Mouse (Mus musculus) gastrocnemius, postnatal 10 days (tissue): Measurements from ENCODE around the gene Rpp25. TPM values are rescaled to one million over a fixed set of nuclear protein-coding genes. Genes with fewer than 3 reads are reported as not detected.

Experiments used
- DNase-seq: peaks from one replicate; pipeline ENCODE4 v3.0.0; 2021; ENCODE audit warnings: mixed read lengths
- total RNA-seq, 2 experiments: library from RNA; stranded (reverse); gene quantifications; 2 replicates each; pipeline ENCODE4 v1.2.3; 2021

Rpp25 gene
- total RNA-seq, 2 experiments from 2014 or later, result not detected

- DNase-seq, result peak; percentile 98
Observed at GRCm38 (mm10) chr9:57521056-57521911, 17.5 kb downstream of the Rpp25 start, which contains the start of gene Cox5a. TSS of gene Cox5a (plus strand) at chr9:57521274.

GRCm38 (mm10) chr9:57522114-57522860 lies 18.5 kb downstream of the Rpp25 start:
- no peak for DNase-seq

DNA sequence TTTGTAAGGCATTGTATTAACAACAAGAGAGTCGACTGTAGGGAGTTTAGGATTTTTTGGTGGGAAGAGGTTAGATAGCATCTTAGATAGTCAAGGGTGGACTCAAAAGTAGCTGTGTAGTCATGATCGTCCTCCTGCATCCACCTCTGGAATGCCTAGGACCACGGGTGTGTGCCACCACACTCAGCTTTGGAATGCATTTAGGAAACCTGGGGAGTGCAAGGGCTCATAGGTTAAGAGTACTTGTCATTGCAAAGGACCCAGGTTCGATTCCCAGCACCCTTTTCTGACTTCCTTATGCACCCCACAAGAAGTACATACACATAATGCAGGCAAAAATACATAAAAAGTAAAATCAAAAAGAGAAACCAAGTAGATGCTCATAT lies 19.0 kb downstream of the Rpp25 start:
- no peak for DNase-seq

GRCm38 (mm10) chr9:57523754-57524153 lies 19.9 kb downstream of the Rpp25 start:
- DNase-seq, result no peak

- DNase-seq, result no peak
Observed at GRCm38 (mm10) chr9:57524439-57524838, 20.6 kb downstream of the Rpp25 start.

- DNase-seq, result no peak
Observed at GRCm38 (mm10) chr9:57525516-57525915, 21.7 kb downstream of the Rpp25 start.

GRCm38 (mm10) chr9:57526435-57526834 lies 22.6 kb downstream of the Rpp25 start:
- DNase-seq, result no peak

DNA sequence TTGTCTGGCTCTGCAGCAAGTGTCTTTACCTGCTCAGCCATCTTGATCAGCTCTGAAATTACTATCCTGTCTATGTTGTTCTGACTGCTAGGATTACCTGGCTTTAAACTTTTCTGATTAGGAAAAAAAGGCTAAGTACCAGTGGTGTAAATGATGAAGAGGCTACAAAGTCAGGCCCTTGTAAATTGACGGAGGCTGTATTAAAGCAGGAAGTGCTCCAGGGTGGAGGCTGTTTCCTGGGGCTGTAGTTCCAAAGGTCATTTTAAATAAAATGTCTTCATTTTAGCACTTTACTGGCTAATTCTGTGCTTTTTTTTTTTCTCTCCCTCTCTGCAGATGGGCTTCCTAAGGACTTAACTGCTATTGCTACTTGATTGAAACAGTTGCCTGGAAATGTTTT lies 28.1 kb downstream of the Rpp25 start:
- DNase-seq, result no peak

GRCm38 (mm10) chr9:57536362-57536761 lies 32.5 kb downstream of the Rpp25 start:
- DNase-seq, result no peak

DNA sequence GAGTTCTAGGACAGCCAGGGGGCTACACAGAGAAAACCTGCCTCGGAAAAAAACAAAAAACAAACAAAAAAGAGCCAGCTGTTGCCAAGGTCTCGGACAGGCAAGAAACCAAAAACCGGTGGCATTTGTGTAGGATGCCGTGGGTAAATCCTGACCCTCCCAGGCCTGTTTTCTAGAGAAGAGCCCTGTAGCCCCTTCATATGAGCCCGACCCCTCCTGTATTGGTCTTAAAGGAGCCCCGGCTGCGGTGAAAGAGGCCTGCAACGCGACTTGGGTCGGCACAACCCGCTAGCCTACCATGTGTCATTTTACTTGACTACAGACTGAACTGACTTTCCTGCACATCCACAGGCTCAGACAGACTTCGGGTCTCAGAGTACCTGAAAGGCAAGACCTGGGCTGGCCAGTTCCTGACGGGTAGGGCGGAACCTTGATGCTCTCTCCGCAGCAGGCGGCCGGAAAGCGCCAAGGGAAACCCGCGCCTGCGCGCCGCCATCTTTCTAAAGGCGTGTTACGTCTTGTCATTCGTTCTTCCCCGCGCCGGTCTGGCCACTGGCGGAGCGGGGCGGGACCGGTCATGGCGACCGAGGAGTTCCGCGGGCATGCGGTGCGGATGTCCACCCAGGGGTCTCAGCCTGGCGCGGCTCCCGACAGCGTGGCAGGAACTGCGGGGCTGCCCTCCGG lies 33.4 kb downstream of the Rpp25 start, which contains the start of gene Fam219b:
Fam219b (plus strand) TSS at position 485 of the 684 bp plus-strand sequence.
- DNase-seq, result peak; percentile 90

DNA sequence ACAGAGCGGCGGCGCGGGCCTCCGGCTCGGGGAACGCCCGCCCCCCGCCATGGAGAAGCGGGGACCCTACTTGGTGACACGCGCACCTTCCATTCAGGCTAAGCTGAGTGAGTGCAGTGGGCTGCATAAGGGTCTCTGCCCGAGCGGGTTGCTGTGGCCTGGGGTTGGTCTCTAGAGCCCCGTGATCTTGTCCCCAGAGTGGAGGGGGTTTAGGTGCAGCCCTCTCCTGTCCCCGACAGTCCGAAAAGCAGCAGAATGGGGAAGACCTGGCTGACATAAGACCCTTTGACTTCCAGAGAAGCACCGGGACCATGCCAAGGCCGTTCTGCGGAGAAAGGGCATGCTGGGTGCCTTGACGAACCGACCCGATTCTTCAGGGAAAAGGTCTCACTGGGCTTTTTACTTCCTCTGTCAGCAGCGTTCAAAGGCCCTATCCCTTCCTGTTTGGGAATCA lies 33.9 kb downstream of the Rpp25 start:
- DNase-seq, result peak; percentile 38

DNA sequence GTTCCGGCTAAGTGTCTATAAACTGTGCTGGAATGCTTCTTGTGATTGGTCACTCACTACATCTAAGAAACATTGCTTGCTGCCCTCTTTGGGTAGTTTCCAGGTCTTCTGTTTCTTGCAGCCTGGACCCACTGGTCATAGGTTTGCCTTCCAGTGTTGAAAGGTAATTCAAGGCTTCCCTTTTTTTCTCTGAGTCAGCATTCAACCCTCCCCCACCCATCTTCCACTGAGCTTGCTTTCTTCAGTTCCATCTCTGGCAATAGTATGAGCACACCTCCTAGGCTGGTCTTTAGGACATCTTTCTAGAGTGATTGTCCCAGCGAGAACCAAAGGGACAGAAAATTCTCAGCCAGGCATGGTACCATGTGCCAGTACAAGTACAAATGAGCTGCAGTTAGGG lies 35.7 kb downstream of the Rpp25 start:
- no peak for DNase-seq

GRCm38 (mm10) chr9:57541312-57541711 lies 37.5 kb downstream of the Rpp25 start:
- peak; percentile 39 for DNase-seq

DNA sequence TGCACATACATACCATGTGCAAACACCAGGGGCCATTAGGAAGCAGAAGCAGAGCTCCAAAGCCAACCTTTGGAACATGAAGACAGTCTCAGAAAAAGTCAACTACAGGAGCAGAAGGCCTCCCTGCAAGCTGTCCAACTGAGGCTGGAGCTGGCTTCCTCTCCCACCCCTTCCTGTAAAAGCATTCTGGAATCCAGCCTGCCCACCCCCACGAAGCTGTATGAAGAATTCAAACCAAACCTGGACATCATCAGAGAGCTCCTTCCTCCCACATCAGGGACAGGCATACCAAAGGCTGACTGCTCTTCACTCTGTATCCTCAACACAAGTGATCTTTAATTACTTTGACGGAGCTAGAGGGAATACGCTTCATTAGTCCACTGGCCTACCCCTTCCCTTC lies 40.1 kb downstream of the Rpp25 start:
- DNase-seq, result no peak

DNA sequence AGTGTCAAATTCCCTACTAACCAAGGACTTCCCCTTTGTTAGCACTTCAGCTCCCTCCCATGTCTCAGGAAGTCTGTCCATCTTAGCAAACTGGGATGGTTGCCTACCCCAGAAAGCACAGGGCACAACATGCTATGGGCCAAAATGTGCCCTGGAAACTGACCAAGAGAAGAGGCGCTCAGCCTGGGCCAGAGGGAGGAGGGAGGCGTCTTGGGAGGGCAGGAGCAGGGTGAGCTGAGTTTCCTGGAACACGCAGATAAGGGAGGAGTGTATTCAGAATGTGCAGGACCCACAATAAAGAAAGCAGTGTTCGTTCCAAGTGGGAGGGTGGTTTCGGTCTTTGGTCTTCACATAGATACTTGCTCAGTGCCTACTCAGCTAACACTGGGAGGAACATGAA lies 43.5 kb downstream of the Rpp25 start:
- DNase-seq, result no peak

DNA sequence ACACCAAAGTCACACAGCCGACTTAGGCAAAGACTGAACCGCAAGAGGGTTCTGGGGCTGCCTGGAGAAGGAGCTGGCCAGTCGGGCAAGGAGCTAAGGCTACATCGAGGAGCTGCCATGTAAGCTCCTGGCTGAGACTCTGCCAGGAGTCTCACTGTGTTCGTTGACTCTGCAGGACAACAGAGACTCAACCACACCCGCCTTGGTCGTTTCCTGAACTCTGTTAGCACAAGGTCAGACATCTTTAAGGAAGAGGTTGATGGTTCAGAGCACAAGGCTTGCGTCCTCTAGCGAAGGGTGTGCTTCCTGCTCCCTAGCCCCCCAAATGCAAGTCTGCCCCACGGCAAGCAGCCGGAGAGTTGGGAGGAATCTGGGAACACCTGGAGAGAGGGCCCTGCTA lies 44.0 kb downstream of the Rpp25 start:
- DNase-seq, result no peak

DNA sequence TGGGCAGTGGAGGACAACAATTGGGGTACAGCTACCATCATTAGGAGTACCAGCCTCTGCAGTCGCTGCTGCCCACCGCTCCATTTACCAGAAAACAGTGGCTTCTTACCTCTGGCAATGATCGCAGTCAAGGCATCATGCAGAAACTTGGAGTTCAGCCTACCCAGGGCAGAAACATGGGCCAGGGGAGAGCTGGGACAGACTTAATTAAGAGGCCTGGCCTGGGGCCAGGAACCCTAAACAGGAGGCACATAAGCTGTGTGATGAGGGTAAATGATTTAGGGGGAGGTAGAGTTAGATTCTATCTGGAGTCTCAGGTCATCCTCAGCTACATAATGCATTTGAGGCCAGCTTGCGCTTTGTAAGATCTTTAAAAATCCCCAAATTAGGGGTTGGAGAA lies 45.4 kb downstream of the Rpp25 start:
- no peak for DNase-seq

- DNase-seq, result no peak
Observed at GRCm38 (mm10) chr9:57550126-57550862, 46.5 kb downstream of the Rpp25 start.

GRCm38 (mm10) chr9:57552139-57552887 lies 48.5 kb downstream of the Rpp25 start, which contains the start of gene Mpi:
TSS of gene Mpi (minus strand) at chr9:57552763.
- DNase-seq, result peak; percentile 65

- no peak for DNase-seq
Observed at GRCm38 (mm10) chr9:57553119-57553518, 49.3 kb downstream of the Rpp25 start.

DNA sequence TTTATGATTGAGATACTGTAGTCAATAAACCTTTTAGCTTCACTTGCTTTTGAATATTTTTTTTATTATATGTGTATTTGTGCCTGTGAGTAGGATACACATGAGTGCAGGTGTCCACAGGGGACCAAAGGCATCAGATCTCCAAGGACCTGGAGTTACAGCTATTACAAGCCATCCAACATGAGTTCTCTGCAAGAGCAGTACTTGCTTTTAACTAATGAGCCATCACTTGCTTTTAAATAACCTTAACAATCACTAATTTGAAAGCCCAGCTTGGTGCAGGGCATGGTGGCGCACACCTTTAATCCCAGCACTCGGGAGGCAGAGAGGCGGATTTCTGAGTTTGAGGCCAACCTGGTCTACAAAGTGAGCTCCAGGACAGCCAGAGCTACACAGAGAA lies 50.9 kb downstream of the Rpp25 start:
- DNase-seq, result no peak
